Mouse (Mus musculus) left cerebral cortex, postnatal 25 days (tissue): ENCODE measurements around the gene Oprm1. TPM values are rescaled to one million over a fixed set of nuclear protein-coding genes. Genes with fewer than 3 reads are reported as not detected.
"Not testable (repeated sequence)": the region's sequence is repeated elsewhere in the genome, so short reads cannot be mapped to it uniquely, and the experiment has no call there.

Experiments used
- DNase-seq, 2 experiments: peaks; one replicate each; pipeline ENCODE4 v3.0.0; 2022; ENCODE audit warnings: low spot score in 2 of 2, mixed read lengths in 1 of 2
- intact Hi-C: fragments of 180-260 bp; cut with DNase I; formaldehyde crosslinking; loops from one replicate; pipeline ENCODE4 v1.15.1; 2025
- total RNA-seq, 2 experiments: library from RNA; stranded (reverse); gene quantifications; 2 replicates each; pipeline ENCODE4 v1.2.3; 2021

Gene Oprm1
- total RNA-seq, 2 experiments from 2014 or later, result 6.4 to 9.9 TPM

- intact Hi-C loops, result no loop called here
- DNase-seq, result no peak
Measured at GRCm38 (mm10) chr10:6956357-6956756, 198.1 kb downstream of the Oprm1 start.

GRCm38 (mm10) chr10:6958791-6959190 is 200.5 kb downstream of the Oprm1 start:
- intact Hi-C loops, result no loop called here
- no peak for DNase-seq

- intact Hi-C loops, result no loop called here
Measured at GRCm38 (mm10) chr10:6967588-6968242, 209.4 kb downstream of the Oprm1 start.

GRCm38 (mm10) chr10:6968334-6968733 is 210.0 kb downstream of the Oprm1 start:
- intact Hi-C loops, result no loop called here
- no peak for DNase-seq

More at GRCm38 (mm10) chr10:6967588-6968242, 209.4 kb downstream of the Oprm1 start:
- no peak for DNase-seq

- peak in 1 of 2 experiments; percentile 72 for DNase-seq
- intact Hi-C loops, result loop anchor here (5.0 kb wide), 1 partner anchor 81 kb away; no protein-coding TSS in a partner anchor
Measured at GRCm38 (mm10) chr10:6977843-6978242, 219.5 kb downstream of the Oprm1 start.

- intact Hi-C loops, result loop anchor here (5.0 kb wide), 1 partner anchor 81 kb away; no protein-coding TSS in a partner anchor
- no peak for DNase-seq
Measured at GRCm38 (mm10) chr10:6978733-6979132, 220.4 kb downstream of the Oprm1 start.

GRCm38 (mm10) chr10:6979216-6979615 is 220.9 kb downstream of the Oprm1 start:
- intact Hi-C loops, result loop anchor here (5.0 kb wide), 1 partner anchor 82 kb away; no protein-coding TSS in a partner anchor
- DNase-seq, result no peak

GRCm38 (mm10) chr10:6979789-6980188 is 221.5 kb downstream of the Oprm1 start:
- intact Hi-C loops, result loop anchor here (1.0 to 5.0 kb wide), 3 partner anchors 43 to 82 kb away; no protein-coding TSS in a partner anchor
- DNase-seq, result peak in 1 of 2 experiments; percentile 23

GRCm38 (mm10) chr10:6980236-6980635 is 221.9 kb downstream of the Oprm1 start:
- intact Hi-C loops, result loop anchor here (1.0 kb wide), 2 partner anchors 44 to 64 kb away; no protein-coding TSS in a partner anchor
- peak; percentile 21 to 72 for DNase-seq

GRCm38 (mm10) chr10:6982751-6983151 is 224.4 kb downstream of the Oprm1 start:
- intact Hi-C loops, result no loop called here
- DNase-seq, result no peak

GRCm38 (mm10) chr10:6983431-6983830 is 225.1 kb downstream of the Oprm1 start:
- intact Hi-C loops, result no loop called here
- DNase-seq, result no peak

GRCm38 (mm10) chr10:6986246-6986645 is 227.9 kb downstream of the Oprm1 start:
- DNase-seq, result no peak
- intact Hi-C loops, result no loop called here

GRCm38 (mm10) chr10:6987399-6988098 is 229.2 kb downstream of the Oprm1 start:
- no peak for DNase-seq
- intact Hi-C loops, result no loop called here

GRCm38 (mm10) chr10:6988555-6988954 is 230.2 kb downstream of the Oprm1 start:
- intact Hi-C loops, result no loop called here
- DNase-seq, result no peak

- DNase-seq, result no peak
- intact Hi-C loops, result no loop called here
Measured at GRCm38 (mm10) chr10:6996895-6997294, 238.6 kb downstream of the Oprm1 start.

- DNase-seq, result no peak
- intact Hi-C loops, result no loop called here
Measured at GRCm38 (mm10) chr10:6998576-6999250, 240.4 kb downstream of the Oprm1 start.

- intact Hi-C loops, result no loop called here
- DNase-seq, result no peak
Measured at GRCm38 (mm10) chr10:6999355-6999754, 241.0 kb downstream of the Oprm1 start.

- intact Hi-C loops, DNase-seq: not testable (repeated sequence)
Measured at GRCm38 (mm10) chr10:7003898-7004297, 245.6 kb downstream of the Oprm1 start.

GRCm38 (mm10) chr10:7004980-7005538 is 246.8 kb downstream of the Oprm1 start:
- DNase-seq, result no peak
- intact Hi-C loops, result no loop called here

GRCm38 (mm10) chr10:7010543-7010942 is 252.2 kb downstream of the Oprm1 start:
- no peak for DNase-seq
- intact Hi-C loops, result loop anchor here (10.0 kb wide), 1 partner anchor 976 kb away; no protein-coding TSS in a partner anchor
